Mouse (Mus musculus) liver, adult 2 months (tissue): ENCODE measurements at regions not wholly inside any gene's neighbourhood (a gene's known extent, or its start where the extent isn't known, plus 50 kb on each side); places are given as distances from the start of the nearest gene placed in this dataset.

Source experiments
- DNase-seq: peaks from one replicate; pipeline ENCODE4 v3.0.0-alpha.2; 2011; ENCODE audit warnings: low read depth, low spot score; ENCODE audit errors: extremely low read depth
- H3K27ac ChIP-seq: fragments of 200-500 bp; replicated peaks from 2 replicates; pipeline ENCODE4 v1.5.1; 2012; ENCODE audit warnings: low read depth, mild to moderate bottlenecking, control low read depth, inconsistent platforms, low read length; ENCODE audit not compliant: insufficient read depth
- H3K27me3 ChIP-seq: fragments of 200-500 bp; 2 replicates; pipeline ENCODE4 v1.6.1; 2012; ENCODE audit warnings: mild to moderate bottlenecking, moderate library complexity, low read length, inconsistent platforms; ENCODE audit not compliant: control insufficient read depth, insufficient read depth
- H3K36me3 ChIP-seq: fragments of 200-500 bp; 2 replicates; pipeline ENCODE4 v1.6.1; 2012; ENCODE audit warnings: low read length, inconsistent platforms; ENCODE audit not compliant: control insufficient read depth, insufficient read depth
- H3K4me1 ChIP-seq: fragments of 200-500 bp; 2 replicates; pipeline ENCODE4 v1.6.1; 2011; ENCODE audit warnings: low read length; ENCODE audit not compliant: control insufficient read depth, insufficient read depth
- H3K4me3 ChIP-seq: fragments of 200-500 bp; 2 replicates; pipeline ENCODE4 v1.5.1; 2011; ENCODE audit warnings: low read depth, mild to moderate bottlenecking, control low read depth, low read length, moderate library complexity; ENCODE audit not compliant: insufficient read depth
- H3K79me2 ChIP-seq: fragments of 200-500 bp; 2 replicates; pipeline ENCODE4 v1.6.1; 2012; ENCODE audit warnings: inconsistent platforms, mild to moderate bottlenecking, low read length, moderate library complexity; ENCODE audit not compliant: control insufficient read depth, insufficient read depth
- H3K9ac ChIP-seq: fragments of 200-500 bp; 2 replicates; pipeline ENCODE4 v1.6.1; 2012; ENCODE audit warnings: low read depth, mild to moderate bottlenecking, control low read depth, inconsistent platforms, low read length
- CTCF ChIP-seq: fragments of 200-500 bp; IDR thresholded peaks from 2 replicates; pipeline ENCODE4 v1.5.1; 2011; ENCODE audit warnings: low read depth, low read length, control low read depth
- POLR2A ChIP-seq: fragments of 200-500 bp; IDR thresholded peaks from 2 replicates; pipeline ENCODE4 v1.6.1; 2011; ENCODE audit warnings: low read length, control low read depth; ENCODE audit not compliant: insufficient read depth; ENCODE audit errors: extremely low read depth
- WGBS: fragments of 180-500 bp; shearing (Covaris S2); methylation state at CpG from one replicate; pipeline ENCODE4 v1.1.7; 2018; 5-methylcytosine and 5-hydroxymethylcytosine counted together

GRCm38 (mm10) chr3:128217765-128218415, 321.8 kb upstream of the Fam241a start:
- no peak for DNase-seq
- Histone ChIP-seq H3K4me3 (no peak overlapping the region), H3K36me3 (no peaks in the 10 kb centered on the region), H3K4me1 (no peaks in the 10 kb centered on the region), H3K9ac (no peak overlapping the region), H3K27ac (no peak overlapping the region), H3K27me3 (no peaks in the 10 kb centered on the region), H3K79me2 (no peaks in the 10 kb centered on the region)
- 75% methylated on average over 5 of the region's 5 CpGs for WGBS
- no peak for TF ChIP-seq POLR2A
- no peak for TF ChIP-seq CTCF

- no peaks in the 10 kb centered on the region for H3K4me1 ChIP-seq
- H3K79me2 ChIP-seq: no peaks in the 10 kb centered on the region
- H3K27me3 ChIP-seq: no peaks in the 10 kb centered on the region
- no peaks in the 10 kb centered on the region for H3K36me3 ChIP-seq
- no peak overlapping the region for H3K4me3 ChIP-seq
- TF ChIP-seq POLR2A: no peak
- TF ChIP-seq CTCF: no peak
- peak; percentile 43 for DNase-seq
- no peak overlapping the region for H3K27ac ChIP-seq
- H3K9ac ChIP-seq: no peak overlapping the region
- 45% methylated on average over 3 of the region's 3 CpGs for WGBS
Observed at GRCm38 (mm10) chr3:128212256-128212655, 316.1 kb upstream of the Fam241a start.

DNA sequence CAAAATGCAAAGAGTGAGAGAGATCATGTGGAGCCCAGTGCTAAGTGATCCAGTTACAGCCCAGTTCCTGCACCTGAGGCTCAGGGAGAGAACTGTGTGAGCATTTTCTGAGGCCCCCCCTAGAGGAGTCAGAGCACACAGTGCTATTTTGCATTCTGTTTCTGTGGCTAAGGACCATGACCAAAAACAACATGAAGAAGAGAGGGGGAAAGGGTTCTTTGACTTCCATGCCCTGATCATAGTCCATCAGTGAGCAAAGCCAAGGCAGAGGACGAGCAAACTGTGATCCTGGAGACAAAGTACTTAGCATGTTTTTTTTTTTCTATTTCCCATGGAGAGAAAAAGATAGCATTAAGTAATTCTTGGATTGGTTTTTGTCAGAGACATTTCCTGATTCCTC, 314.5 kb upstream of the Fam241a start:
- WGBS: 14% methylated on average over 1 of the region's 1 CpGs
- DNase-seq: peak; percentile 71
- Histone ChIP-seq H3K9ac (no peak overlapping the region), H3K4me1 (no peaks in the 10 kb centered on the region), H3K27me3 (no peaks in the 10 kb centered on the region), H3K79me2 (no peaks in the 10 kb centered on the region), H3K4me3 (no peak overlapping the region), H3K36me3 (no peaks in the 10 kb centered on the region), H3K27ac (no peak overlapping the region)
- TF ChIP-seq POLR2A: no peak
- no peak for TF ChIP-seq CTCF

- no peaks in the 10 kb centered on the region for H3K79me2 ChIP-seq
- H3K27ac ChIP-seq: no peak overlapping the region
- no peaks in the 10 kb centered on the region for H3K4me1 ChIP-seq
- DNase-seq: no peak
- no peak overlapping the region for H3K4me3 ChIP-seq
- no peak for TF ChIP-seq POLR2A
- TF ChIP-seq CTCF: no peak
- no peaks in the 10 kb centered on the region for H3K27me3 ChIP-seq
- no peaks in the 10 kb centered on the region for H3K36me3 ChIP-seq
- H3K9ac ChIP-seq: no peak overlapping the region
- WGBS: 63% methylated on average over 3 of the region's 3 CpGs
Observed at GRCm38 (mm10) chr3:128206948-128207347, 310.8 kb upstream of the Fam241a start.

DNA sequence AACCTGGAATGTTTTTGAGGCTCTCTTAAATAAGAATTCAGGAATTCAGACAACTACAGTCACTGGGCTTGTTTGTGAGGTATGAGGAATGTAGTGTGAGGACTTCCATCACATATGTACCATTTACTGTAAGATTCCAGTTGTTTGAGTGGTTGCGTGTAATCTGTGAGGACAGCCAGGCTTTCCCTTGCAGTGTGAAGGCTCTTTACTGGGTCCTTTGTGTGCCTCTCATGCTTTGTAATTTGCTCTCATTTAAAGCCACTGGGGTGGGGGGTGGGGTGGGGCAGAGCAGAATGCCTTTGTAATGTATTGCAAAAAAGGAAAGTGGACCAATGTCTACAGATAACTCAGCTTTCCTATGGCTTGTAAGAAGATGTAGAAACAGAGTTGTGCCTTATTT, 310.4 kb upstream of the Fam241a start:
- no peaks in the 10 kb centered on the region for H3K79me2 ChIP-seq
- H3K9ac ChIP-seq: no peak overlapping the region
- H3K4me3 ChIP-seq: no peak overlapping the region
- TF ChIP-seq CTCF (no peak), POLR2A (no peak)
- no peaks in the 10 kb centered on the region for H3K36me3 ChIP-seq
- H3K27ac ChIP-seq: no peak overlapping the region
- no peaks in the 10 kb centered on the region for H3K27me3 ChIP-seq
- DNase-seq: no peak
- 100% methylated on average over 1 of the region's 1 CpGs for WGBS
- no peaks in the 10 kb centered on the region for H3K4me1 ChIP-seq

DNA sequence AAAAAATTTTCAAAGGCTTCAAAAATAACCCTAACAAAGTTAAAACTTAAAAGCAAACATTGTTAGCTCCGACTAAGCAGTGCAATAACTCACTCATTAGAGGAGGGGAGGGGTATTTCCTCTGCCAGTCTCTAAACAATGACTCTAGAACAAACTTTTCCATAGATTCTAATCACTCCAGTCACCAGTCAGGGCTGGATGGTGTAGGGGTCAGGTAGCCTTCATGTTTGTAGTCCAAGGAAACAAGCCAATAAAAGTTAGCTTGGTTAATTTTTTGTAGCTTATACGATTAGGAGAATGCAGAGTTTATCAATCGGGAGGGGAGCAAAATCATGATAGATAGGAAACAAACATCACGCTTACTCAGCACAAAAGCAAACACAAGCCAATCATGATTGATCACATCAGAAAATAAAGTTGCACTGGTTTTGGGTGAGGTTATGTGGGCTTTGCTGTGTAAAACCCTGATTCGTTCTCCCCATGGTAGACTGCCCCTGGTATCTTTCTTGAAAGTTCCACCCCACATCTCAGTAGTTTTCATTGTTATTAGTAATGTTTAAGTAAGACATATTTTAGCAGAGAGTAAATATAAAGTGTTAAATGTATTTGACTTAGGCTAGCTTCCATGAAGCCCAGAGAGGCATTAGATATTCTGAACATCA, 304.6 kb upstream of the Fam241a start:
- no peaks in the 10 kb centered on the region for H3K4me1 ChIP-seq
- no peak overlapping the region for H3K27ac ChIP-seq
- no peak for DNase-seq
- 29% methylated on average over 5 of the region's 5 CpGs for WGBS
- H3K36me3 ChIP-seq: no peaks in the 10 kb centered on the region
- no peak for TF ChIP-seq CTCF
- no peak for TF ChIP-seq POLR2A
- H3K9ac ChIP-seq: no peak overlapping the region
- H3K79me2 ChIP-seq: no peaks in the 10 kb centered on the region
- no peak overlapping the region for H3K4me3 ChIP-seq
- no peaks in the 10 kb centered on the region; the same call in 1 of the 2 replicates for H3K27me3 ChIP-seq
